Mouse (Mus musculus): ENCODE measurements at regions not wholly inside any gene's neighbourhood (a gene's known extent, or its start where the extent isn't known, plus 50 kb on each side); places are given as distances from the start of the nearest gene placed in this dataset.

DNA sequence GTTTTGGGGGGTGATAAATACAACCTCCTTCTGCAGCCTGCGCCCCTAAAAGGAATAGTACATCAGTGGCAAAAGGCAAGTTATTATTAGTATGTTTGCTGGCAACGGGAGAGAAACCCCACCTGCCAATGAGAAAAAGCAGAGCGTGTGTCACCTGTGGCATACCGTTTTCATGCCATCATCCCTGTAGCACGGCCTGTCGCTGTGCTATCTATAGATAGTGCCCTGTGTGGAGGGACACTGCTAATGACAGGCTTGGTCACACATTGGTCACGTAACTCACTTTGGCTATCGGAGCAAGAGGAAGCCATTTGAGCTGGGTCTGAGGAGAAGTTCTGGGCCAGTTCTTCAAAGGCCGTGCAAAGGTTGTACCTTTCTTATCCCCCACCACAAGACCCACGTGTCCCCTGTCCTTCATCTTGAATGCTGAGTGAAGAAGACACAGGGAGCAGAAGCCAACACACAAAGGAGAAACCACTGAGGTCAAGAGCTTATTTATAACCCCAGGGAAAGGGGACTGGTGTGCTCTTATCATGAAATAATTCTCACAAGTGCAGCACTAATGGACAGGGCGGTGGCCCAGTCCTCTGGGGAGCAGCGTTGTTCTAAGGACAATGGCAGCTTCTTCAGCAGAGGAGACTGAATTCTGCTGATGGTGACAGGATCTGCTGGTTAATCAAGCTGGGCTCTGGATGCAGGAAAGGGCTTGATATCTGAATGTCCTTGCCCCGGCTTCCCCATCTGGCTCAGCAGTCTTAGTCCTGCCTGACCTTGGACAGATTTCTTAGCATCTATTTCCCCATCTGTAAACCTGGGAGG, 51.9 kb upstream of the Slc38a2 start:
- H3K27ac ChIP-seq = no peak overlapping the region
- H3K9me3 ChIP-seq = no peaks in the 10 kb centered on the region
- no peaks in the 10 kb centered on the region for H3K27me3 ChIP-seq
- H3K4me2 ChIP-seq = no peak overlapping the region
- H3K36me3 ChIP-seq = no peaks in the 10 kb centered on the region
- no peak overlapping the region for H3K9ac ChIP-seq
- no peak for ATAC-seq (ENCODE audit: insufficient number of reproducible peaks, low FRiP score, low TSS enrichment, low read depth)
- H3K4me3 ChIP-seq = no peak overlapping the region
- H3K4me1 ChIP-seq = peaks cover 4% of the 10 kb centered on the region; the same call in 1 of the 2 replicates
- 83% methylated on average over 13 of the region's 13 CpGs for WGBS

DNA sequence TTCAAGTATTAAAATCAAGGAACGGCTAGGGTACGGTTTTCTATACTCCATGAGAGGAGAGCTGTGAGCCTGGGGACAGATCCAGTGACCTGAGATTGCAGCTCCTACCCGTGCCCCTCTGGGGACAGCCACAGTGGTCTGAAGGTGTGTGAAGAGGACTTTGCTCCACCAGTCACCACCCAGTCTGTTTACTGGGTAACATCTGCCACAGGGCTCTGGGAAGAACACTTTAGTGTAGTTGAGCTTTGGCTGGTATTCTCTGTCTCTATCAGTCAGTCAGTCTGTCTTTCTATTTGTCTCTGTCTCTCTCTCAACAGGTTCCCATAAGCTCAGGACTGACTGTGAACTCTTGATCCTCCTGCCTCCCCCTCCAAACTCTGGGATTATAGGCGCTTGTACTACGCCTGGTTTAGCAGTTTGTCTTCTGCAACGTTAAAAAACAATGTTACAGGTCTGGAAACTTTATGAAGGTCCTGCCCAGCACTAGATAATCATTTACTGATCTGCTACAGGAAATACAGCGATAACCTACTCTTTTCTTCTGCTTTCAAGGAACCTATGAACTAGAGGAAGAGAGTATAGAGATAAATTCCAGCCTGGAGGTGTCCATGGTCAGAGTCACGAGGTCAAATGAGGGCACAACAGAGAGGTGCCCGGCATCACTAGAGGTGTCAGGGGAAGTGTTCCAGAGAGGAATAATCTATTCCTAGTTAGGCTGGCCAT, 50.2 kb upstream of the Slc38a2 start:
- no peaks in the 10 kb centered on the region for H3K27me3 ChIP-seq
- H3K36me3 ChIP-seq = no peaks in the 10 kb centered on the region
- no peak for ATAC-seq (ENCODE audit: insufficient number of reproducible peaks, low FRiP score, low TSS enrichment, low read depth)
- no peaks in the 10 kb centered on the region for H3K4me1 ChIP-seq
- H3K4me3 ChIP-seq = no peak overlapping the region
- no peaks in the 10 kb centered on the region for H3K9me3 ChIP-seq
- no peak overlapping the region for H3K9ac ChIP-seq
- no peak overlapping the region for H3K4me2 ChIP-seq
- no peak overlapping the region for H3K27ac ChIP-seq
- whole genome bisulfite sequencing = 70% methylated on average over 9 of the region's 9 CpGs

All from limb, embryonic 15.5 days (tissue).